Mouse (Mus musculus) MEL (cell line): ENCODE results near the gene B430305J03Rik. TPM values are rescaled to one million over a fixed set of nuclear protein-coding genes. Genes with fewer than 3 reads are reported as not detected.

ENCODE experiments used
- DNase-seq: peaks from one replicate; pipeline ENCODE4 v3.0.0; 2011; ENCODE audit warnings: low read depth, low spot score
- H3K27ac ChIP-seq: 2 replicates; pipeline ENCODE4 v1.5.1; 2012; ENCODE audit warnings: low read depth, mild to moderate bottlenecking, control low read depth, low read length, moderate library complexity; ENCODE audit not compliant: control insufficient read depth
- H3K27me3 ChIP-seq, 2 experiments: fragments of 150-350 bp in 1 of 2; sonication (generic) in 1 of 2; 2 replicates each; pipeline ENCODE4 v1.6.1; 2012; ENCODE audit warnings: low read length in 2 of 2, mild to moderate bottlenecking in 2 of 2, improper control_type of control experiment in 1 of 2, moderate library complexity in 1 of 2; ENCODE audit not compliant: insufficient read depth in 2 of 2, control insufficient read depth in 1 of 2
- H3K36me3 ChIP-seq, 2 experiments: 2 replicates each; pipeline ENCODE4 v1.6.1; 2012 to 2014; ENCODE audit warnings: low read length in 2 of 2, improper control_type of control experiment in 1 of 2, inconsistent platforms in 1 of 2, mild to moderate bottlenecking in 1 of 2; ENCODE audit not compliant: insufficient read depth in 2 of 2, control insufficient read depth in 1 of 2
- H3K4me1 ChIP-seq, 2 experiments: fragments of 150-350 bp in 1 of 2; sonication (generic) in 1 of 2; 2 replicates each; pipeline ENCODE4 v1.6.1; 2012; ENCODE audit warnings: low read length in 2 of 2, improper control_type of control experiment in 1 of 2, mild to moderate bottlenecking in 1 of 2; ENCODE audit not compliant: insufficient read depth in 2 of 2, control insufficient read depth in 1 of 2
- H3K4me3 ChIP-seq, 2 experiments: fragments of 150-350 bp in 1 of 2; sonication (generic) in 1 of 2; 2 replicates each; pipeline ENCODE4 v1.5.1; 2012; ENCODE audit warnings: low read depth in 2 of 2, low read length in 2 of 2, mild to moderate bottlenecking in 2 of 2, moderate library complexity in 2 of 2, control low read depth in 1 of 2, improper control_type of control experiment in 1 of 2; ENCODE audit not compliant: control insufficient read depth in 1 of 2, insufficient read depth in 1 of 2
- H3K79me2 ChIP-seq: 2 replicates; pipeline ENCODE4 v1.6.1; 2012; ENCODE audit warnings: mild to moderate bottlenecking, low read length, moderate library complexity; ENCODE audit not compliant: control insufficient read depth, poor library complexity, insufficient read depth
- H3K9ac ChIP-seq: 2 replicates; pipeline ENCODE4 v1.6.1; 2012; ENCODE audit warnings: low read depth, mild to moderate bottlenecking, control low read depth, low read length, moderate library complexity; ENCODE audit not compliant: control insufficient read depth, poor library complexity, severe bottlenecking
- H3K9me3 ChIP-seq: fragments of 150-350 bp; sonication (generic); replicated peaks from 2 replicates; pipeline ENCODE4 v1.6.1; 2012; ENCODE audit warnings: mild to moderate bottlenecking, low read length, improper control_type of control experiment, moderate library complexity; ENCODE audit not compliant: insufficient read depth
- BHLHE40 ChIP-seq: IDR thresholded peaks from 2 replicates; pipeline ENCODE4 v1.6.1; 2012; ENCODE audit warnings: low read depth, mild to moderate bottlenecking, inconsistent platforms, low read length, improper control_type of control experiment, borderline replicate concordance
- MAFK ChIP-seq: IDR thresholded peaks from 2 replicates; pipeline ENCODE4 v1.6.1; 2011; ENCODE audit warnings: low read depth, mild to moderate bottlenecking, low read length, improper control_type of control experiment, borderline replicate concordance
- MYC ChIP-seq: IDR thresholded peaks from 2 replicates; pipeline ENCODE4 v1.6.1; 2011; ENCODE audit warnings: low read depth, mild to moderate bottlenecking, low read length, improper control_type of control experiment, moderate library complexity
- NELFE ChIP-seq: IDR thresholded peaks from 2 replicates; pipeline ENCODE4 v1.6.1; 2011; ENCODE audit warnings: low read depth, low read length, improper control_type of control experiment
- NRF1 ChIP-seq: IDR thresholded peaks from 2 replicates; pipeline ENCODE4 v1.6.1; 2014; ENCODE audit warnings: low read depth, mild to moderate bottlenecking, inconsistent platforms, low read length, improper control_type of control experiment, moderate library complexity; ENCODE audit not compliant: poor library complexity, insufficient read depth, severe bottlenecking
- POLR2AphosphoS5 ChIP-seq: IDR thresholded peaks from 2 replicates; pipeline ENCODE4 v1.6.1; 2012; ENCODE audit warnings: low read depth, borderline replicate concordance, mild to moderate bottlenecking, inconsistent platforms, low read length, moderate library complexity, mixed read lengths
- RAD21 ChIP-seq: IDR thresholded peaks from 2 replicates; pipeline ENCODE4 v1.6.1; 2011; ENCODE audit warnings: mild to moderate bottlenecking, low read depth, low read length, improper control_type of control experiment
- TCF12 ChIP-seq: IDR thresholded peaks from 2 replicates; pipeline ENCODE4 v1.6.1; 2014; ENCODE audit warnings: low read depth, mild to moderate bottlenecking, inconsistent platforms, low read length, improper control_type of control experiment, moderate library complexity
- ZC3H11A ChIP-seq: IDR thresholded peaks from 2 replicates; pipeline ENCODE4 v1.6.1; 2012; ENCODE audit warnings: low read depth, mild to moderate bottlenecking, inconsistent platforms, low read length, improper control_type of control experiment
- polyA plus RNA-seq, 2 experiments: library from polyadenylated mRNA; stranded (reverse) in 1 of 2; unstranded in 1 of 2; fragments of >175 nt in 1 of 2; fragments of >200 nt in 1 of 2; gene quantifications; 2 replicates each; pipeline versions ENCODE4 v1.2.1 to v1.2.4; 2012; ENCODE audit warnings: low replicate concordance in 2 of 2, low read depth in 1 of 2; ENCODE audit not compliant: insufficient read length in 2 of 2, insufficient read depth in 1 of 2, missing spikeins in 1 of 2
- total RNA-seq: library from RNA; depleted of rRNA; stranded (reverse); fragments of 300-350 nt; gene quantifications from 2 replicates; pipeline ENCODE4 v1.2.3, GENCODE M21; 2012; rRNA removed

The B430305J03Rik gene
- total and polyA plus RNA-seq, 3 experiments = 1.2 to 4.2 TPM; not detected in 1

DNA sequence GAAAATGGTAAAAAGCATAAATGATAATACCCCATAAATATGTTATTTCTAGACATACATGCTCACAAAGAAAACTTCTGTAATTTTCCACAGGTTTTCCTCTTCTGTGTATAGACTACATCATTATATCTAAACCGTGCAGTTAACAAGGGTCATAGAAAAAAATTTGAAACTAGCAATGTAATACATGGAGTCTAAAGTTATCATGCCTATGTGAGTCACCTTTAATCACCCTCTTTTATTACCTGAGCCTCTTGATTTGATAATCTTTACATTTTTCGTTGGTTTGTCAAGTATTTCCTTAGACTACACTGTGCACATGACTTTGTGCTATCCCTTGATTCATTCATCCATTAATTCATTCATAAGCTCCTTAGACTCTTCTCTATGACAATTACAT, 50.7 kb downstream of the B430305J03Rik start:
- Histone ChIP-seq H3K9me3 (no peaks in the 10 kb centered on the region), H3K79me2 (no peaks in the 10 kb centered on the region), H3K27me3 (no peaks in the 10 kb centered on the region), H3K9ac (no peak overlapping the region), H3K4me1 (no peaks in the 10 kb centered on the region), H3K27ac (no peak overlapping the region), H3K4me3 (no peak overlapping the region), H3K36me3 (no peaks in the 10 kb centered on the region)
- TF ChIP-seq RAD21 = no peak
- TF ChIP-seq POLR2AphosphoS5 = no peak
- no peak for TF ChIP-seq MYC
- TF ChIP-seq ZC3H11A = no peak
- TF ChIP-seq MAFK = no peak
- TF ChIP-seq NRF1 = no peak
- no peak for TF ChIP-seq NELFE
- no peak for TF ChIP-seq BHLHE40
- TF ChIP-seq TCF12 = no peak
- no peak for DNase-seq

Other genes with a start within 250 kb of the B430305J03Rik start
- 4.4 and 4.7 TPM in 2 replicates for gene Rap2b, start 4.3 kb downstream of the B430305J03Rik start, total RNA-seq
- 1 to 10 TPM in 1 of 2 experiments, not detected in 1; 5.6 TPM for gene Rap2b, start 4.3 kb downstream of the B430305J03Rik start, polyA plus RNA-seq